Mouse (Mus musculus) C2C12 (cell line): ENCODE data around the gene Il12rb1. TPM values are rescaled to one million over a fixed set of nuclear protein-coding genes. Genes with fewer than 3 reads are reported as not detected.

Source experiments
- H3K27me3 ChIP-seq: one replicate; pipeline ENCODE4 v1.6.1; 2011; ENCODE audit not compliant: control insufficient read depth, insufficient read depth, insufficient read length
- H3K36me3 ChIP-seq: one replicate; pipeline ENCODE4 v1.6.1; 2011; ENCODE audit not compliant: control insufficient read depth, insufficient read depth
- H3K4me3 ChIP-seq: one replicate; pipeline ENCODE4 v1.5.1; 2011; ENCODE audit warnings: mild to moderate bottlenecking, control low read depth; ENCODE audit not compliant: poor library complexity, insufficient read depth, severe bottlenecking
- H3K79me2 ChIP-seq: one replicate; pipeline ENCODE4 v1.6.1; 2011; ENCODE audit not compliant: control insufficient read depth, insufficient read depth
- H3K79me3 ChIP-seq: one replicate; pipeline ENCODE4 v1.6.1; 2011; ENCODE audit warnings: low read depth, control low read depth
- H3ac ChIP-seq: one replicate; pipeline ENCODE3; 2011; ENCODE audit warnings: low read depth; ENCODE audit not compliant: control insufficient read depth, insufficient read length
- CEBPB ChIP-seq: IDR thresholded peaks from one replicate; pipeline ENCODE4 v1.6.1; 2011; ENCODE audit warnings: low read depth, mild to moderate bottlenecking, control low read depth, moderate library complexity
- CTCF ChIP-seq: IDR thresholded peaks from one replicate; pipeline ENCODE4 v1.5.1; 2011; ENCODE audit not compliant: control insufficient read depth, insufficient read depth, insufficient read length
- FOSL1 ChIP-seq: IDR thresholded peaks from one replicate; pipeline ENCODE4 v1.8.0; 2011; ENCODE audit warnings: mild to moderate bottlenecking, low read length; ENCODE audit not compliant: poor library complexity, insufficient read depth, severe bottlenecking
- MAX ChIP-seq: IDR thresholded peaks from one replicate; pipeline ENCODE4 v1.6.1; 2011; ENCODE audit warnings: mild to moderate bottlenecking, control low read depth
- MYOD1 ChIP-seq: IDR thresholded peaks from one replicate; pipeline ENCODE4 v1.6.1; 2011; ENCODE audit warnings: low read depth; ENCODE audit not compliant: control insufficient read depth, insufficient read length
- MYOG ChIP-seq: IDR thresholded peaks from one replicate; pipeline ENCODE4 v1.6.1; 2011; ENCODE audit not compliant: control insufficient read depth, insufficient read length; ENCODE audit errors: extremely low read depth
- USF1 ChIP-seq: IDR thresholded peaks from one replicate; pipeline ENCODE4 v1.6.1; 2011; ENCODE audit warnings: low read depth, mild to moderate bottlenecking, control low read depth, moderate library complexity
- polyA plus RNA-seq: library from polyadenylated mRNA; unstranded; fragments of >200 nt; fragmentation: generic; extraction: Trizol; gene quantifications from one replicate; pipeline ENCODE4 v1.2.1, GENCODE M21; 2012; ENCODE audit warnings: missing spikeins

Il12rb1 gene
- polyA plus RNA-seq, 1 experiment = 29.3 TPM

- H3K27me3 ChIP-seq = no peaks in the 10 kb centered on the region
- H3K4me3 ChIP-seq = no peak overlapping the region
- no peak overlapping the region for H3ac ChIP-seq
Observed at GRCm38 (mm10) chr8:70850947-70851346, 42.7 kb downstream of the Il12rb1 start.

GRCm38 (mm10) chr8:70851837-70852236, 43.6 kb downstream of the Il12rb1 start:
- Histone ChIP-seq H3ac (no peak overlapping the region), H3K79me2 (no peaks in the 10 kb centered on the region), H3K4me3 (no peak overlapping the region), H3K27me3 (no peaks in the 10 kb centered on the region), H3K36me3 (no peaks in the 10 kb centered on the region), H3K79me3 (no peaks in the 10 kb centered on the region)
- no peak for TF ChIP-seq MYOD1
- TF ChIP-seq CEBPB = no peak
- no peak for TF ChIP-seq USF1
- no peak for TF ChIP-seq MAX

More at GRCm38 (mm10) chr8:70850947-70851346, 42.7 kb downstream of the Il12rb1 start:
- TF ChIP-seq CTCF (no peak), USF1 (no peak), MYOG (no peak), MYOD1 (no peak), CEBPB (no peak), FOSL1 (no peak), MAX (no peak)
- Histone ChIP-seq H3K79me3 (no peaks in the 10 kb centered on the region), H3K79me2 (no peaks in the 10 kb centered on the region), H3K36me3 (no peaks in the 10 kb centered on the region)

GRCm38 (mm10) chr8:70852595-70853231, 44.5 kb downstream of the Il12rb1 start:
- H3K79me3 ChIP-seq = no peaks in the 10 kb centered on the region
- H3K4me3 ChIP-seq = no peak overlapping the region
- H3K27me3 ChIP-seq = no peaks in the 10 kb centered on the region
- no peak overlapping the region for H3ac ChIP-seq
- no peaks in the 10 kb centered on the region for H3K79me2 ChIP-seq
- no peaks in the 10 kb centered on the region for H3K36me3 ChIP-seq
- no peak for TF ChIP-seq USF1
- no peak for TF ChIP-seq FOSL1
- TF ChIP-seq CTCF = no peak
- no peak for TF ChIP-seq MAX
- TF ChIP-seq CEBPB = no peak
- no peak for TF ChIP-seq MYOD1
- no peak for TF ChIP-seq MYOG

- Histone ChIP-seq H3K4me3 (no peak overlapping the region), H3K79me2 (no peaks in the 10 kb centered on the region), H3K36me3 (no peaks in the 10 kb centered on the region), H3ac (no peak overlapping the region), H3K27me3 (no peaks in the 10 kb centered on the region), H3K79me3 (no peaks in the 10 kb centered on the region)
- TF ChIP-seq MYOD1 = no peak
- TF ChIP-seq MAX = no peak
- no peak for TF ChIP-seq CEBPB
- no peak for TF ChIP-seq FOSL1
- no peak for TF ChIP-seq CTCF
- no peak for TF ChIP-seq USF1
- TF ChIP-seq MYOG = no peak
Observed at GRCm38 (mm10) chr8:70853863-70854262, 45.6 kb downstream of the Il12rb1 start.

GRCm38 (mm10) chr8:70856028-70856427, 47.8 kb downstream of the Il12rb1 start:
- Histone ChIP-seq H3K27me3 (no peaks in the 10 kb centered on the region), H3ac (no peak overlapping the region), H3K79me3 (no peaks in the 10 kb centered on the region), H3K79me2 (no peaks in the 10 kb centered on the region), H3K4me3 (no peak overlapping the region), H3K36me3 (no peaks in the 10 kb centered on the region)
- TF ChIP-seq CEBPB (no peak), FOSL1 (no peak), MAX (no peak), MYOG (no peak), MYOD1 (no peak), CTCF (no peak)

GRCm38 (mm10) chr8:70856541-70857197, 48.4 kb downstream of the Il12rb1 start:
- H3K27me3 ChIP-seq = no peaks in the 10 kb centered on the region
- H3K79me2 ChIP-seq = no peaks in the 10 kb centered on the region
- no peaks in the 10 kb centered on the region for H3K79me3 ChIP-seq
- H3K36me3 ChIP-seq = no peaks in the 10 kb centered on the region
- H3ac ChIP-seq = peak overlapping the region; percentile 55
- TF ChIP-seq CEBPB = no peak
- no peak overlapping the region for H3K4me3 ChIP-seq
